Mouse (Mus musculus): ENCODE results near the gene Mrpl27.
"Not testable (repeated sequence)": the region's sequence is repeated elsewhere in the genome, so short reads cannot be mapped to it uniquely, and the experiment has no call there.

Gene Mrpl27

DNA sequence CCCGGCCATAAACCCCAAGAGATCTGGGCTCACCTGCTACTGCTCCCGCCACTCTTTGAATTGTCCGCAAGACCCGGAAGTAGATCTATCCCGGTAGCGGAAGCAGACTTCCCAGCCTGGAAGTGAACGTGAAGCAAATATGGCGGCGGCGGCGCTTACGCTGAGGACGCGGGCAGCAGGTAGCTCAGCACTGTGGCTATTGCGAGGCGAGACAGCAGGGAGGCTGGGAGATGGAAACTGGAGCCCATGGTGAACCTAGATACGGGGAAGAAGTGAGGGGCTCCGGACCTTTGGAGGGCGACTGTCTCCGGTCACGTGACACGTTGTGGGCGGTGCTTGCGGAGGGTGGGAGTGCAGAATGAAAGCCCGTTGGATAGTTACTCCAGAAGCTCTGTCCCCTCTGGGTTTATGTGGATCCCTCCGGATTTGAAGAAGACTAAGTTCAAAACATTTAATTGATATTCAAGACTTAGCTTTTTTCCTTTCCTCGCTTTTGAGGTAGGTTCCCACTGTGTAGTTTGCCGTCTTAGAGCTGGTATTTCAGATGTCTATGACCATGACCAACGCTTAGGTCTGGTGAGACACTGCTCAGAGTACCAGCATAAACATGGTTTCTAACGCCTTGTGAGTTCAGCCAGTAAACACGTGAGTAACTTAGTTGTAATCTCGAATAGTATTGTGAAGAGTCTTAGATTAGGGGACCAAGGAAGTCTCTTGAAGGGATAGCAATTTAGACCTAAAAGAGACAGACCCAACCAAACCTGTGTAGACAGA lies at the start of gene Mrpl27, which contains the start of gene Eme1:
TSS of gene Mrpl27 (plus strand) at position 105 of the 774 bp plus-strand sequence.
TSS of gene Eme1 (minus strand) at position 302 of the 774 bp plus-strand sequence.
- DNase-seq (ENCODE audit: low read depth in 2 of 2, low spot score in 2 of 2) = peak; percentile 63 to 82

DNA sequence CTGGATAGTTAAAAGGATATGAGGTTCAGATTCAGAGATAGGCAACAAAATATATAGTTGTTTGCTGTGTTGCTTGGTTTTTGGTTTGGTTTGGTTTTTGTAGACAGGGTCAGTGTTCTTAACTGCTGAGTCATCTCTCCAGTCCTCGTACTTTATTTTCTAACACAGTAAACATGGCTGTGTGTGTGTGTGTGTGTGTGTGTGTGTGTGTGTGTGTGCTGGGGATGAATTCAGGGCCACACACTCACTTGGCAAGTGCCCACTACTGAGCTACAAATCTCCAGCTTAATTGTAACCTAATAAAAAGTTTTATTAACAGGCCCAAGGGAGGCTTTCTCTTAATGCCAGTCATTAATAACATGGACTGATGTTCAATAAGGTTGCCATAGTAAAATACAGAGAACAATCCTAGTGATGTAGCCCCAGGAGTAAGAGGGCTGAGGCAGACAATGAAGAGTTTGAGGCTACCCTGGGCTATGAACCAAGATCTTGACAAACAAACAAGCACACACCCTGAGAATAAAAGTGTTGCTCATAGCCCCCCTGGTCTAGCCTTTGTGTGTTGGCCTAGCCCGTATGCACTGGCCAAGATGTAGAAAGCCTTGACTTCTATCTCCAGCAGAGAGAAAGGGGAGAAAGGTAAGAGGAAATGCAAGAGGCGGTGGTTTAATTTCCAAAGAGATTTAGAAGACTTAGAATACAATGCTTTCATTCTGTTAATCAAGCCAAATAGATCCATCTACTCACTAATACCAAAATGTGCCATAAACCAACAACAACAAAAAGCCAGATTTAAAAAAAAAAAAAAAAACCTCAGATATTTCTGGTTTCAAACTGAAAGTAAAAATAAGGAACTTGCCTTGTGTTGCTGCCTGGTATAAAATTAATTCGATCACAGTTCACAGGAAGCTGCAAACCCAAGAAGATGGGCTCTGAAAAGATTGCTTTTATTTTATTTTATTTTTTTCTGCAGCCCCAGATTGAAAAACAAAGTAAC lies 42.5 kb upstream of the Mrpl27 start:
- DNase-seq (ENCODE audit: low read depth in 2 of 2, low spot score in 2 of 2) = no peak

DNA sequence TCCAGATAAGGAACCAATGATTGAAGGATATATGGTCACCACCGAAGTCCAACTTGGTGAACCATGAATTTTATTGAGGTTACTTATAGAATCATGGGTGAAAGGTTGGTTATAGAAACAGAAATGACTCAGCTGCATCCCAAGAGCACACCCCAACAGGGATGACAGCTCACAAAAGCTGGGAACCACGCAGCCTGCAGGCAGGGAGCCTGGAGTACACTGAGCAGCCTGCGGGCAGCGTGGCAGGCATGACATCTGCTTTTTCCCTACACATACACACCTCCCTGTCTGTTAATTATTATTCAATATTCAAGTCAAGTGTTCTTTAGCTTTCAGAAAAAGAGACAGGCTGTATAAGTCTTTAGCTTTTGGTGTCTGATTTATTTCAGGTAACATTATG lies 39.0 kb upstream of the Mrpl27 start:
- no peak for DNase-seq (ENCODE audit: low read depth in 2 of 2, low spot score in 2 of 2)

- no peak for DNase-seq (ENCODE audit: low read depth in 2 of 2, low spot score in 2 of 2)
Observed at GRCm38 (mm10) chr11:94615494-94615893, 38.1 kb upstream of the Mrpl27 start.

GRCm38 (mm10) chr11:94617646-94618045 lies 35.9 kb upstream of the Mrpl27 start:
- DNase-seq (ENCODE audit: low read depth in 2 of 2, low spot score in 2 of 2) = no peak

- DNase-seq (ENCODE audit: low read depth in 2 of 2, low spot score in 2 of 2) = no peak
Observed at GRCm38 (mm10) chr11:94620766-94621457, 32.7 kb upstream of the Mrpl27 start.

- DNase-seq (ENCODE audit: low read depth in 2 of 2, low spot score in 2 of 2) = peak in 1 of 2 experiments; percentile 21
Observed at GRCm38 (mm10) chr11:94621458-94621852, 32.1 kb upstream of the Mrpl27 start.

DNA sequence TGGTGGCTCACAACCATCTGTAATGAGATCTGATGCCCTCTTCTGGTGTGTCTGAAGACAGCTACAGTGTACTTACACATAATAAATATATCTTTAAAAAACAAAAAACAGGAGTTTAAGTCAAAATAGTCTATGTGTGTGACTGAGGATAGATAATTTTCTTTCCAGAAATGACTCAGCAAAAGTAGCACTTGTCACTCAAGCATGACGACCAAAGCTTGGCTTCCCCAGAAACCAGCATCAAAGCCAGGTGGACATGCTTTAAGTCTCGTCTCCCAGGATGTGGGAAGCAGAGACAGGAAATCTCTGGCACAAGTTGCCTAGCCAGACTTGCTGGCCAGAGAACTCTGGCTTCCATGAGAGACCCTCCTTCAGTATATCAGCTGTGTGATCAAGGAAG lies 31.4 kb upstream of the Mrpl27 start:
- no peak for DNase-seq (ENCODE audit: low read depth in 2 of 2, low spot score in 2 of 2)

DNA sequence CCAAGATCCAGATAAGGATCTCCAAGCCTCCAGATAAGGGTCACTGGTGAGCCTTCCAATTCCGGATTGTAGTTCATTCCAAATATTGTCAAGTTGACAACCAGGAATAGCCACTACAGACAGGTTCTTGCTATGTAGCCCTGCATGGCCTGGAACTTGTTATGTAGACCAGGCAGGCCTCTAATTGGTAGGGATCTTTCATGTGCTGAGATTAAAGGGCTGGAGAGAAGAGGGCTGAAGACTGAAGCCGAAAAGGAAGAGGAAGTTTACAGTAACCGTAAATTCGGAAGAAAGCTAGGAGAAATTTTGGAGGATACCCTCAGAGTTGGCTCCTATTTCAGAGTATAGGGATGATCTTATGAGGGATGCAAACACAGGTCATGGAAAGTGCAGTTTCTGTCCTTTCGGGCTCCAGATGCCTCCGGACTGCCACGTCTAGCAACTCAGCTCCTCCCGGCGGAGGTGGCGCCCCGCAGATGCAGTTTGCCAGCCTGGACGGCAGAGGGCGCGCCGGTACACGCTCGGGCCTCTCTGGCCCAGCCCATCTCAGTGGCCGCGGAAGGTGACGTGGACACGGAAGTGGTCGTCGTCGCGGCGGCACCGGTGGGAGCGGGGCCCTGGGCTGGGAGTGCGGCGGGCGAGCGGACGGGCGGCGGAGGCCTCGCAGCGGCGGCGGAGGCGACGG lies 24.2 kb upstream of the Mrpl27 start, which contains the start of gene Lrrc59:
TSS of gene Lrrc59 (plus strand) at position 569 of the 685 bp plus-strand sequence.
- peak; percentile 96 for DNase-seq (ENCODE audit: low read depth in 2 of 2, low spot score in 2 of 2)

- DNase-seq (ENCODE audit: low read depth in 2 of 2, low spot score in 2 of 2) = no peak
Observed at GRCm38 (mm10) chr11:94629884-94630198, 23.7 kb upstream of the Mrpl27 start.

DNA sequence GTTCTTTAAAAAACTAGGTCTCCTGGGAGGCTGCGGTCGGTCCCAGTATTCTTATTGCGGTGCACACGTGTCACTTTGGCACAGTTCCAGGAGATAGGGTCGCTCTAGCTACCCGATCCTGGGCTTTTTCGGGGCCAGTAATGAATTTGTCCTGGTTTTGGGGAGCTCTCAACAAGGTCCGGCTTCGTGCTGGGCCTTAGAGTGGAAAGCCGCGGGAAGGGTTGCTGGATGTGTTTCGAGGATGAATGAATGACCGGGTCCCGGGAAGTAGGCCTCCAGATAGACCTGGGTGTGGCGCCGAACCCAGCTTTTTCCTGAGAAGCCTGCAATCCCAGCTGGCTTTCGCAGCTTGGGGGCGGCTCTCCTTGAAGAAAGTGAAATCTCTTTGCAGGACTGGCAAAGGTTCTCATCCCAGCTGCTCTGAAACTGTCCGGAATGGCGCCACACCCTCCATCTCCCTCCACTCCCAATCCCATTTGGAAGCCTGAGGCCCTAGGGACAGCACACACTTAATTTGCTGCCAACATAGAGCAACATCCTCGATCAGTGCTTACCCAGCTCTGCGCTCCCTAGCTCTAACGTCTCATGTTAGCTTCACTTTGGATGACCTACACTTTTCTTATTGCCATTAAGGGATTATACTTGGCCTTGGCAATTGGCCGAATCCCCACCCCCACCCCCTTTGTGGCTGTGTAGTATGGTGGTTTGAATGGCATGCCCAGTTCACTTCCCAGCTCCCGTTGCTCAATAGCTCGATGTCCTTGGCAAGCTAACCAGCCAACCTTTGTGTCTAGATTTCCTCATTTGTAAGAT lies 23.2 kb upstream of the Mrpl27 start:
- DNase-seq (ENCODE audit: low read depth in 2 of 2, low spot score in 2 of 2) = peak in 1 of 2 experiments; percentile 16

DNA sequence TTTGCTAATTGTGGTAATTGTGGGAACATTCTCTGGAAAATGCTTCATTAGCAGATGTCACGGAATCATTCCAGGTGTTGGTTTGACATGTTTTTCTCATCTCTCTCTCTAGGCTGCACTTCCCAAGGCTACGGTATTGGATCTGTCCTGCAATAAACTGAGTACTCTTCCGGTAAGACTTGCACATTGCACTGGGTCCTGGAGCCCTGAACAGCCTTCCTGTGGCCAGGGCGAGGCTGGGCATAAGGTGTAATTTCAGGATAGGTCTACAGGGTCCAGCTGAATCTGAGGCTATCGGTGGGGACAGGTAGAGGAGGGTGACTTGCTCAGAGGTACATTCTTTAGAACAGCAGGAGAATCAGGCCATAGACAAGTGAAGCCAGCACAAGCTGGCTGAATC lies 21.6 kb upstream of the Mrpl27 start:
- DNase-seq (ENCODE audit: low read depth in 2 of 2, low spot score in 2 of 2) = no peak

GRCm38 (mm10) chr11:94632988-94633387 lies 20.6 kb upstream of the Mrpl27 start:
- no peak for DNase-seq (ENCODE audit: low read depth in 2 of 2, low spot score in 2 of 2)

DNA sequence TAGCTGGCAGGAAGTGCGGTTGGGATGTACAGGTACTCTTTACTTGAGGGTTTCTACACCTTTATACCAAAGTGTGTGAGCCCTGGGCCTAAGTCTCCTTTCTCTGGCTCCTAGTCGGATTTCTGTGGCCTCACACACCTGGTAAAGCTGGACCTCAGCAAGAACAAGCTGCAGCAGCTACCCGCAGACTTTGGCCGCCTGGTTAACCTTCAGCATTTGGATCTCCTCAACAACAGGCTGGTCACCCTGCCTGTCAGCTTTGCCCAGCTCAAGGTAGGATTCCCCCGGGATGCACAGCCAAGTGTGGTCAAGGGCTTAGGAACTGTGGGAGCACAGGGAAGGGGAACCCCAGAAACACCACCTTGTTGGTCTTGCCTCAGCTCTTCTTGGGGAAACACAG lies 19.1 kb upstream of the Mrpl27 start:
- no peak for DNase-seq (ENCODE audit: low read depth in 2 of 2, low spot score in 2 of 2)

DNA sequence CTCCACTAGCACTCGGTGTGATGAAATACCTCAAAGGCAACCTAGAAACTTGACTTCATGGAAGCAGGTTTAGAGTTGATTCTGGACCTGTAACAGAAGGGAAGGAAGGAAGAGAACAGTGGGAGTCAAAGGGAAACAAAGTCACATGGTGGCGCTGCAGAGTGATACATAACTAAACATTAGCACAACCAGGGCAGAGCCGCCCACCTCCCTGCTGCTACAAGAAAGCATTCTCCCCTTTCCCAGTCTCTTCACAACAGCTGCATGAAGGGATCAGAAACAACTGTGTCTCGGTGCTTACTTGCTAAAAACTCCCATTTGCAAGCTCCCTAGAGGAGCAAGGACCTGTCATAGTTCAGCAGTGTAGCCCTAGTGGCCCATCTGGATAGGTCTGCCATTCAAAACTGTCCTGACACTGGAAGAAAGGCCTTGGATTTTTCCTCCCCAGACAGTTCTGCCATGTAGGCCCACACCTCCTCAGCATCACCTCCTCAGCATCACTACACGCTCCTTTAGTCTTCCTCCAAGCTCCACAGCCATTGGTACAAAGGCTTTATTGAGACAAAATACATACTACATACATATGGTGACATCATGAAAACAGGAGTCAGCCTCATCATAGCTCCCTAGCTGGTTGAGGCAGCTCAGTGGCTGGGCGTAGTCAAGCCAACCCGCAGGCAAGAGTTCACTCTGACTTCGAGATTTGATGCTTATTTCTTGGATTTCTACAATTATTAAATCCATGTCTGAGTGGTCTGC lies 8.9 kb upstream of the Mrpl27 start:
- no peak for DNase-seq (ENCODE audit: low read depth in 2 of 2, low spot score in 2 of 2)

GRCm38 (mm10) chr11:94646457-94646856 lies 7.1 kb upstream of the Mrpl27 start:
- no peak for DNase-seq (ENCODE audit: low read depth in 2 of 2, low spot score in 2 of 2)

DNA sequence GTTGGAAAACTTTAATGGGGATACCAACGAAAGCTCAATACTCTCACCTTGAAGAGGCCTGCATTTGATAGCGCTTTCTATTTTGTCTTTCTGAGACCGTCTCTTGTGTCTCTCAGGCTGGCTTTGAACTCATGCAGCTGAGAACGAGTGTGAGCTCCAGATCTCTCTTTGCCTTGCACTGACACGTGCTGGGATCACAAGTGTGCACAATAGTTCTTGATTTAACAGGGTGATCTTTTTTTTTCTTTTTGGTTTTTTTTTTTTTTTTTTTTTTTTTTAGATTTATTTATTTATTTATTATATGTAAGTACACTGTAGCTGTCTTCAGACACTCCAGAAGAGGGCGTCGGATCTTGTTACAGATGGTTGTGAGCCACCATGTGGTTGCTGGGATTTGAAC lies 2.3 kb upstream of the Mrpl27 start:
- not testable (repeated sequence) for DNase-seq (ENCODE audit: low read depth in 2 of 2, low spot score in 2 of 2)

DNA sequence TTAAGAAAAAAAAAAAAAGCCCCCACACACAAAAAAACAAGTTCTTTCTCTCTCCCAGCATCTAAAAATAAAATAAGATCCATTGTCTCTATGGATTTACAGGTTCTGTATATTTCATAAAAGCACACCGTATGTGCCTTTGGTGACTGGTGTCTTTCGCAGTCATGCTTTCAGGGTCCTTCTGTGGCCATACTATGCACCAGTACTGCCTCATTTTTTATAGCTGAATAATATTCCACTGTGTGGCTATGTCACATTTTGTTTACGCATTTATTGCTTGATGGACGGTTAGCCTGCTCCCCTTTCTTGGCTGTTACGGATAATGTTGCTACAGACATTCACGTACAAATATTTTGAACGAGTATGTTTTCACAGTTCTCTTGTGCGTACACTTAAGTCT lies 594 bp upstream of the Mrpl27 start:
- no peak for DNase-seq (ENCODE audit: low read depth in 2 of 2, low spot score in 2 of 2)

DNA sequence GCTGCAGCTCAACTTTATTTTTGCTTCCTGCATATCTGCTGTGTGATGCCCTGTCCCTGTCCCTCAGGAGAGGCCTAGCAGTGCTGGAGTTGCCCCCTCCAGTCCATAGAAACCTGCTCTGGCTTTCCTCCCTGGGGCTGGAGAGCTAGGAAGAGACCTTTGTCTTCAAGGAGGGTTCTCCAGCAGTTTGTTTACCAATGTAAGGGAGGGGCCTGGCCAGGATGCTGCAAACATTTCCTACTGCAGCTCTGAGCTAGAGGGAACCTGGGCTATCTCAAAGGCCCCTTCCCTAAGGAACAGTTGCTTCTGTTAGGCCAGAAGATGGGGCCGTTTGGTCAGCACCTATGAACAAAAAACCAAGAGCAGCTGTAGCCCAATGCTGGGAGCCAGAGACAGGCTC lies 7.8 kb downstream of the Mrpl27 start:
- no peak for DNase-seq (ENCODE audit: low read depth in 2 of 2, low spot score in 2 of 2)

Data from CD8-positive naive resting alpha-beta T cell, adult 2 months (primary cell).